Mouse (Mus musculus): ENCODE measurements around the gene Mmrn2. TPM values are rescaled to one million over a fixed set of nuclear protein-coding genes. Genes with fewer than 3 reads are reported as not detected.

Gene Mmrn2
- polyA plus RNA-seq, 1 experiment from 2014 or later: 3.7 TPM

- Histone ChIP-seq H3K27me3 (replicated peaks) (no peaks in the 10 kb centered on the region), H3K36me3 (peaks cover 8% of the 10 kb centered on the region), H3K4me3 (no peak overlapping the region), H3K27ac (no peak overlapping the region), H3K9me3 (replicated peaks) (no peaks in the 10 kb centered on the region), H3K4me1 (0 out of 2 replicates have a peak, but pooled peaks cover 3% of the 10 kb centered on the region), H3K4me2 (no peak overlapping the region), H3K9ac (no peak overlapping the region)
- WGBS (ENCODE audit: insufficient replicate concordance): 57% methylated on average over 7 of the region's 7 CpGs
- no peak for ATAC-seq
Measured at GRCm38 (mm10) chr14:34348301-34348700, 27.0 kb upstream of the Mmrn2 start.

GRCm38 (mm10) chr14:34349007-34349406 lies 26.3 kb upstream of the Mmrn2 start:
- Histone ChIP-seq H3K4me3 (no peak overlapping the region), H3K4me2 (no peak overlapping the region), H3K9ac (no peak overlapping the region), H3K4me1 (0 out of 2 replicates have a peak, but pooled peaks cover 3% of the 10 kb centered on the region), H3K9me3 (replicated peaks) (no peaks in the 10 kb centered on the region), H3K27me3 (replicated peaks) (no peaks in the 10 kb centered on the region), H3K36me3 (peaks cover 5% of the 10 kb centered on the region), H3K27ac (no peak overlapping the region)
- WGBS (ENCODE audit: insufficient replicate concordance): 65% methylated on average over 8 of the region's 8 CpGs
- ATAC-seq: peak; percentile 40

GRCm38 (mm10) chr14:34351660-34352059 lies 23.6 kb upstream of the Mmrn2 start:
- H3K27me3 ChIP-seq (replicated peaks): no peaks in the 10 kb centered on the region
- ATAC-seq: no peak
- H3K9ac ChIP-seq: no peak overlapping the region
- H3K27ac ChIP-seq: no peak overlapping the region
- 54% methylated on average over 3 of the region's 3 CpGs for WGBS (ENCODE audit: insufficient replicate concordance)
- no peaks in the 10 kb centered on the region for H3K9me3 ChIP-seq (replicated peaks)
- no peaks in the 10 kb centered on the region for H3K36me3 ChIP-seq
- H3K4me2 ChIP-seq: no peak overlapping the region
- H3K4me3 ChIP-seq: no peak overlapping the region
- H3K4me1 ChIP-seq: peaks cover 17% of the 10 kb centered on the region

GRCm38 (mm10) chr14:34352523-34352922 lies 22.7 kb upstream of the Mmrn2 start:
- no peak overlapping the region for H3K27ac ChIP-seq
- H3K4me1 ChIP-seq: peaks cover 17% of the 10 kb centered on the region
- WGBS (ENCODE audit: insufficient replicate concordance): 51% methylated on average over 6 of the region's 6 CpGs
- no peak overlapping the region for H3K9ac ChIP-seq
- no peak for ATAC-seq
- H3K27me3 ChIP-seq (replicated peaks): no peaks in the 10 kb centered on the region
- H3K4me3 ChIP-seq: no peak overlapping the region
- H3K9me3 ChIP-seq (replicated peaks): no peaks in the 10 kb centered on the region
- H3K36me3 ChIP-seq: no peaks in the 10 kb centered on the region
- no peak overlapping the region for H3K4me2 ChIP-seq

- Histone ChIP-seq H3K4me3 (no peak overlapping the region), H3K27ac (no peak overlapping the region), H3K9ac (no peak overlapping the region), H3K36me3 (no peaks in the 10 kb centered on the region), H3K4me1 (peaks cover 17% of the 10 kb centered on the region), H3K4me2 (no peak overlapping the region), H3K9me3 (replicated peaks) (no peaks in the 10 kb centered on the region), H3K27me3 (replicated peaks) (no peaks in the 10 kb centered on the region)
- ATAC-seq: no peak
- WGBS (ENCODE audit: insufficient replicate concordance): 69% methylated on average over 3 of the region's 3 CpGs
Measured at GRCm38 (mm10) chr14:34353326-34353725, 21.9 kb upstream of the Mmrn2 start.

- H3K9ac ChIP-seq: no peak overlapping the region
- no peak overlapping the region for H3K27ac ChIP-seq
- no peaks in the 10 kb centered on the region for H3K36me3 ChIP-seq
- H3K4me1 ChIP-seq: peaks cover 17% of the 10 kb centered on the region
- H3K4me3 ChIP-seq: no peak overlapping the region
- no peaks in the 10 kb centered on the region for H3K9me3 ChIP-seq (replicated peaks)
- H3K4me2 ChIP-seq: no peak overlapping the region
- ATAC-seq: no peak
- 61% methylated on average over 4 of the region's 4 CpGs for WGBS (ENCODE audit: insufficient replicate concordance)
- H3K27me3 ChIP-seq (replicated peaks): no peaks in the 10 kb centered on the region; the same call in 1 of the 2 replicates
Measured at GRCm38 (mm10) chr14:34354456-34354855, 20.8 kb upstream of the Mmrn2 start.

- ATAC-seq: 0 out of 2 replicates have a peak, but pooled peaks have one; percentile 43
- Histone ChIP-seq H3K36me3 (no peaks in the 10 kb centered on the region), H3K9ac (no peak within 1 kb of the TSS), H3K9me3 (replicated peaks) (no peaks in the 10 kb centered on the region), H3K4me3 (no peak within 1 kb of the TSS), H3K27ac (no peak within 1 kb of the TSS), H3K4me1 (peaks cover 17% of the 10 kb centered on the region), H3K27me3 (replicated peaks) (no peaks in the 10 kb centered on the region; the same call in 1 of the 2 replicates), H3K4me2 (no peak within 1 kb of the TSS)
- WGBS (ENCODE audit: insufficient replicate concordance): 47% methylated on average over 6 of the region's 6 CpGs
Measured at GRCm38 (mm10) chr14:34355301-34355700, 20.0 kb upstream of the Mmrn2 start, which contains the start of gene Fam25c. Gene Fam25c (minus strand): TSS chr14:34355433.

- Histone ChIP-seq H3K4me3 (no peak overlapping the region), H3K27me3 (replicated peaks) (peaks cover 10% of the 10 kb centered on the region; the same call in 1 of the 2 replicates), H3K9ac (no peak overlapping the region), H3K27ac (no peak overlapping the region), H3K4me2 (no peak overlapping the region), H3K9me3 (replicated peaks) (no peaks in the 10 kb centered on the region), H3K4me1 (peaks cover 22% of the 10 kb centered on the region), H3K36me3 (no peaks in the 10 kb centered on the region)
- 62% methylated on average over 7 of the region's 7 CpGs for WGBS (ENCODE audit: insufficient replicate concordance)
- ATAC-seq: 0 out of 2 replicates have a peak, but pooled peaks have one; percentile 17
Measured at GRCm38 (mm10) chr14:34357671-34358455, 17.4 kb upstream of the Mmrn2 start.

GRCm38 (mm10) chr14:34359676-34360244 lies 15.5 kb upstream of the Mmrn2 start:
- Histone ChIP-seq H3K27ac (no peak overlapping the region), H3K27me3 (replicated peaks) (peaks cover 10% of the 10 kb centered on the region; the same call in 1 of the 2 replicates), H3K36me3 (no peaks in the 10 kb centered on the region), H3K4me3 (no peak overlapping the region), H3K4me2 (no peak overlapping the region), H3K9me3 (replicated peaks) (no peaks in the 10 kb centered on the region), H3K4me1 (peaks cover 29% of the 10 kb centered on the region), H3K9ac (no peak overlapping the region)
- WGBS (ENCODE audit: insufficient replicate concordance): 37% methylated on average over 5 of the region's 5 CpGs
- ATAC-seq: no peak

GRCm38 (mm10) chr14:34360251-34360650 lies 15.0 kb upstream of the Mmrn2 start:
- Histone ChIP-seq H3K27ac (no peak overlapping the region), H3K36me3 (no peaks in the 10 kb centered on the region), H3K9ac (no peak overlapping the region), H3K27me3 (replicated peaks) (peaks cover 10% of the 10 kb centered on the region; the same call in 1 of the 2 replicates), H3K9me3 (replicated peaks) (0 out of 2 replicates have a peak, but pooled peaks cover 1% of the 10 kb centered on the region), H3K4me2 (no peak overlapping the region), H3K4me1 (peaks cover 25% of the 10 kb centered on the region), H3K4me3 (no peak overlapping the region)
- 50% methylated on average over 6 of the region's 6 CpGs for WGBS (ENCODE audit: insufficient replicate concordance)
- no peak for ATAC-seq

GRCm38 (mm10) chr14:34362135-34362534 lies 13.1 kb upstream of the Mmrn2 start:
- no peak overlapping the region for H3K27ac ChIP-seq
- peaks cover 10% of the 10 kb centered on the region; the same call in 1 of the 2 replicates for H3K27me3 ChIP-seq (replicated peaks)
- H3K9me3 ChIP-seq (replicated peaks): 0 out of 2 replicates have a peak, but pooled peaks cover 5% of the 10 kb centered on the region
- ATAC-seq: no peak
- H3K9ac ChIP-seq: no peak overlapping the region
- peaks cover 18% of the 10 kb centered on the region for H3K4me1 ChIP-seq
- H3K4me2 ChIP-seq: no peak overlapping the region
- H3K36me3 ChIP-seq: no peaks in the 10 kb centered on the region
- H3K4me3 ChIP-seq: no peak overlapping the region
- 18% methylated on average over 4 of the region's 4 CpGs for WGBS (ENCODE audit: insufficient replicate concordance)
